Mouse (Mus musculus) c-Kit-positive CD71-positive TER-119-negative erythroid progenitor cells, embryonic 14.5 days (primary cell): ENCODE measurements around the gene Adap1.

Experiments used
- DNase-seq: peaks from one replicate; pipeline ENCODE4 v3.0.0-alpha.2; 2013; ENCODE audit warnings: low read depth

The Adap1 gene

DNA sequence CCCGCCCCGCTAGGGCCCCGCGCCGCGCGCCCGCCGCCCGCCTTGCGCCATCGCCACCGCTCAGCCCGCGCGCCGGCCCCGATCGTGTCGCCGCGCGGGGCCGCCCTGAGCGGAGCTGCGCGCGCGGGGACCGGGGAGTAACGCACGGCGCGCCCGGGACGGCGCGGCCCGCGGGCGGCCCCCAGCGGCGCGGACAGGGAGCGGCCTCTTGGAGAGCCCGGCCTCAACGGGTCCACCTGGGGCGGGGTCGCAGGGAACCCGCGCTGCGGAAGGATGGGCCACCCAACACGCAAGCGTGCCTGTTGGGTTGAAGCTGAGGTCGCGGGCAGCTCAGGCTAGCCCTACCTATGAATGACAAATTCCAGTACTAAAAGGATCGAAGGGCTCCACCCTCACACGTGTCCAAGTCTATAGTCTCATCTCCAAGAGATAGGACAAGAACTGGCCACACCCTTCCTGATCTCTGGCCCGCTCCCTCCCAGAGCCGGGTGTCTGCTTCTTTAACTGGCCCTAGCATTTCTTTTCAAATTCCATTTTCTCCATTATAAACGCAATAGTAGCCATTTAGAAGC lies at the start of gene Adap1:
Adap1 (minus strand) TSS at position 228 of the 572 bp plus-strand sequence.
- DNase-seq: peak; percentile 54

DNA sequence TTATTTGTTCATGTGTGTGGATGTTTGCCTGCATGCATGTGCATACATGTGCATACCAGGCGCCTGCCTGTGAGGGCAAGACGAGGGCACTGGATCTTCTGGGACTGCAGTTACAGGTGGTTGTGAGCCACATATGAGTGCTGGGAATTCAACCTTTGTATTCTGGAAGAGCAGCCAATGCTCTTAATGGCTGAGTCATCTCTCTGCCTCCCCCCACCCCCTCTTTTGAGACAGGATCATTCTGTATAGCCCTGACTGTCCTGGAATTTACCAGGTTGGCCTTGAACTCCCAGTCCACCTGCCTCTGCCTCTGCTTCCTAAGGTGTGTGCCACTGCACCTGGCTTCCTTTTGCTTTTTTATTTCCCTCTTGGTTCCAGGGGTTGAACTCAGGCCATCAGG lies 49.4 kb upstream of the Adap1 start:
- DNase-seq: no peak

GRCm38 (mm10) chr5:139373889-139374444 lies 48.5 kb upstream of the Adap1 start:
- no peak for DNase-seq

DNA sequence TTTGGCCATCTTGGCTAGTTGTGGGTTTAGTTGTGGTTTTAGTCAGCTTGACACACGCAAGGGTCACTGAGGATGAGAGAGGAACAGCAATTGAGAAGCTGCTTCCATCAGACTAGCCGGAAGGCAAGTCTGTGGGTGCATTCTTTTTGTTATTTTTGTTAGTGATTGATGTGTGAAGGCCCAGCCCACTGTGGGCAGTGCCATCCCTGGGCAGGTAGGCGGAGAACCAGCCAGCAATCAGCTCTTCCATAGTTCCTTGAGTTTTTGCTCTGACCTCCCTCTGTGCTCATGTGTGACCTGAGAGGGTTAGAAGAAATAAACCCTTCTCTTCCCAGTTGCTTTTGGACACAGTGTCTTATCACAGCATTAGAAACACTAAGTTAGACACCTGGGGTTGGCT lies 47.7 kb upstream of the Adap1 start:
- no peak for DNase-seq

- peak; percentile 86 for DNase-seq
Observed at GRCm38 (mm10) chr5:139371631-139372401, 46.4 kb upstream of the Adap1 start.

DNA sequence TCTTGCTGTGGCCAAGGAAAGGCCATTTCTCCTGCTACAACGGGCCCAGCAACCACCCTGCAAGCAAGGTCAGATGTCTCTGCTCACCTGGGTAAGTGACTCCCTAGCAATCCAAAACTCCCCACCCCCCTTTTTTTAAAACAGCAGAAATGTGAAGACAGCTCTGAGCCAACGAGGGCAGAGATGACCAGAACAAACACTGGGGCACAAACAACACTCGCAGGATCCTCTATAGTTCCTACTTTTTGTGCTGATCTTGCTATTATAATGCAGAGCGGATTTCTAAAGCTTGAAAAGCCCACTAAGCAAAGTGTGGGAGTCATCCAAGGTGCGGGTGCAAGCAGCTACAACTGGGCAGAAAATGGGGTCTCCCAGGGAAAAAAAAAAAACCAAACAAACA lies 45.7 kb upstream of the Adap1 start:
- DNase-seq: no peak

DNA sequence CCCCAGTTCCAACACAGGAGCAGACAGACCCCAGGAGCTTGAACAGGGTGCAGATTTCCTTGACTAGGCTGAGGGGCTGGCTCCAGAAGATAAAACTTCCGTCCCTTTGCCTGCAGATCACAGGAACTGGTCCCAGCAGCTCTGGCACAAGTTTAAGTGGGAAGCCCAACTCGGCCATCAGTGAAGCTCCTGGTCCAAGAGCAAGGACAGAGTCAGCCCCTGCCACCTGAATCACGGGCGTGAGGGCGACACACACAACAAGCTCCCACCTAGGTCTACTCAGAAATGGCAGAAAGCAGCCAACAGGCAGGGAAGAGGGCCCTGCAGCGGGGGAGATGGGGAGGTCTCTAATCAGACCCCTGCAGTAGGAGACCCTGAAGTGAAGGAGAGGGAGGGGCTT lies 44.9 kb upstream of the Adap1 start:
- DNase-seq: no peak

- no peak for DNase-seq
Observed at GRCm38 (mm10) chr5:139368638-139369320, 43.4 kb upstream of the Adap1 start.

DNA sequence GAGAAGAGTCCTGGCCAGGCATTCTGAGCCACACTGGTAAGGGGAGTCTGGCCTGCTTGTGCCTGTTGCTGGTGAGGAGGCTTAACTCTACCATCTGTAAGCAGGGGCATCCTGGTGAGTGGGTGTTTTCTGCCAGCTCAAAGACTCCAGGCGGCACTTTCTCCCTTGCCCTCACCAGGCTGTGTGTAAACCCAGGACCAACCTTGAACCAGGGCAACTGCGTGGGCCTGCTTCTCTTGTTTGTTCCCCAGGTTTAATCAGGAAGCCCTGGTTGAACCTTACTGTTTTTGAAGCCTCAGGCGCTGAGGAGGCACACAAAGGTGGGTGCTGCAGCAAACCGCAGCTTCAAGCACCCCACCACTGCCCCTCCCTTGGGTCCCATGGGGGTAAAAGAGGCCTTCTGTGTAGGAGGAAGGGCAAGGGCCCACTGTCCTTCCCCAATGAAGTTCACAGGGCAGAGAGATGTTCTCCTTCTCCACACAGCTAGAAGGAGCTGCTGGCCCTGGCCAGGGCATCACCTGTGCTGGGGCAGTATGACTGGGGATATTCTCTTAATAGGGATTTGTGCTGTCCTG lies 42.5 kb upstream of the Adap1 start:
- no peak for DNase-seq

GRCm38 (mm10) chr5:139366484-139366883 lies 41.1 kb upstream of the Adap1 start:
- DNase-seq: no peak

GRCm38 (mm10) chr5:139365827-139366226 lies 40.4 kb upstream of the Adap1 start:
- no peak for DNase-seq

- DNase-seq: no peak
Observed at GRCm38 (mm10) chr5:139364911-139365571, 39.6 kb upstream of the Adap1 start.

DNA sequence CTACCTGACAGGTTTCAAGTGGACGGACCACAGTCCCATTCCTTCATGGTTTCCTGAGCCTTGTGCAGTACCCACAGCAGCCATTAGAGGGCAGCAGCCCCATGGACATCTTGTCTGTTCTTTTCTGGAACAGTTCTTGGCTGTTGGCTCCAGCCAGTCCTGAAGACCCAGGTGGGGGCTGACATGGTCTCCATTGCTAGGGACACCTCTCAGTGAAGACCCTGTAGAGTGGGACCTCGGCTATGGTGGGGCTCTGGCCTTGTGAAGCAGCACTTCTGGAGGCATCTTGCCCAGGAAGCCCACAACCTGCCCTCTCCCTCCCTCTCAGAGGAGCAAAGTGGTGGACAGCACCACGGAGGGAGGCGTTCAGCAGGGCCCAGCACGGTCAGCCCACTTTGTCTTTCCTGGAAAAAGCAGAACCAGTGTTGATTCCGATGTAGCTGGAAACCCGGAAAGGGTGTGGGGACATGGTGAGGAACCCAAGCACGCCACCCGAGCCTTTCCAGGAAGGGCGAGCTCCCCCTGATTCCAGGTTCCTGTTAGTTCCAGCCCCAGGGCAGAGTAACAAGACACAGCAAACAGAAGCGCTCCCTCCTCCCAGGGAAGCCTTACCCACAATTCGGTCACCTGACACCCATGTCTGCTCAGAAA lies 39.0 kb upstream of the Adap1 start:
- DNase-seq: peak; percentile 78

GRCm38 (mm10) chr5:139363858-139364257 lies 38.4 kb upstream of the Adap1 start:
- DNase-seq: no peak

GRCm38 (mm10) chr5:139359244-139359643 lies 33.8 kb upstream of the Adap1 start:
- no peak for DNase-seq

- DNase-seq: no peak
Observed at GRCm38 (mm10) chr5:139358653-139359052, 33.2 kb upstream of the Adap1 start.

GRCm38 (mm10) chr5:139355235-139355772 lies 29.9 kb upstream of the Adap1 start:
- DNase-seq: no peak

- no peak for DNase-seq
Observed at GRCm38 (mm10) chr5:139353946-139354345, 28.5 kb upstream of the Adap1 start.

- peak; percentile 80 for DNase-seq
Observed at GRCm38 (mm10) chr5:139353496-139353895, 28.1 kb upstream of the Adap1 start.

DNA sequence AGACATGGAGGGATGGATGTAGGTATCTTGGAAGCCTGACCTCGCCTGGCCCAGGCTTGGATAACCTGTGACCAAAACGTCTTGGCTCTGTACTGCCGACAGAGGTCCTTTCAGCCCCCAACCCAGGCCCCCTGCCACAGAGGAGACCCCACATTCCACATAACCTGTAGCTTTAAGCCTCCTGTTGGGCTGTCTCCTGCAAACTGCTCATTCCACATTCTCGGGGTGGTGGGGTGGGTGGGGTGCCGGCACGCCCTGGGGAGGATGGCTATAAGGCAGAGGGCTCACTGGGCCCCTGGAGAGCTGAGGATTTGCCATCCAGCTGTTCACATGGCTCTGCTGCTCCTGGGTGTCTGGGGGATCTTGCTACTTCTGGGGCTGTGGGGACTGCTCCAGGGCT lies 26.9 kb upstream of the Adap1 start, which contains the start of gene Cyp2w1:
Cyp2w1 (plus strand) TSS at position 301 of the 400 bp plus-strand sequence.
- no peak for DNase-seq

- no peak for DNase-seq
Observed at GRCm38 (mm10) chr5:139351628-139352027, 26.2 kb upstream of the Adap1 start.
